Mouse (Mus musculus): ENCODE measurements around the gene Arl4c. TPM values are rescaled to one million over a fixed set of nuclear protein-coding genes. Genes with fewer than 3 reads are reported as not detected.
"Not testable (repeated sequence)": the region's sequence is repeated elsewhere in the genome, so short reads cannot be mapped to it uniquely, and the experiment has no call there.

The Arl4c gene
- polyA plus RNA-seq, 2 experiments = 0.27 to 0.76 TPM

DNA sequence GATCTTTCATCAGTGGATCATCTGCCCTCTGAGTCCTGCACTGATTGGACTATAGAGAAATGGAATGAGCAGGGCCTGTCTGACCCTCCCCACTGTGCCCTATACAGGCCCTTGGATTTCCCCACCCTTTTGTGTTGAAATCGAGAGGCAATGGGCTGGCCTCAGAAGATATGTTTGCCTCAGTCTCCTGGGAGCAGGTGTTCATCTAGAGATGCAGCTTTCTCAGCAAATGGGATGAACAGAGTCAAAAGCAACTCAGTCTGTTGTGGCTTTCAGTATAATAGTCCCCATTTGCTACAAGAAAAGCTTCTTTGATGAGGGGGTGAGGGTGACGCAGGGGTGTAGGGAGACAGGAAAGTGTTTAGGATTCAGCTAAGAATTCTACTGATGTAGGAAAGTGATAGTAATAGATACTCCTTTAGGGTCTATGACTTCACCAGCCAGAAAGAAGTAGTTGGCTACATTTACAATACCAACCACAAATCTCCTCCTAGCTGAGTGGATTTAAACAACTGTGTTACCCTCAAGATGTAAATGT is 60.3 kb downstream of the Arl4c start:
- DNase-seq (ENCODE audit: low read depth in 3 of 3, low spot score in 3 of 3) (no peak), ATAC-seq (ENCODE audit: insufficient read depth) (no peak)
- Histone ChIP-seq H3K27me3 (ENCODE audit: control insufficient read depth, insufficient read depth, low read length) (no peaks in the 10 kb centered on the region), H3K4me2 (ENCODE audit: low read depth) (no peak overlapping the region), H3K27ac (no peak overlapping the region), H3K9ac (replicated peaks) (no peak overlapping the region), H3K9me3 (ENCODE audit: control insufficient read depth, low read length) (no peaks in the 10 kb centered on the region), H3K36me3 (replicated peaks; ENCODE audit: control insufficient read depth, insufficient read depth, low read depth) (no peaks in the 10 kb centered on the region), H3K4me1 (replicated peaks; ENCODE audit: control insufficient read depth in 2 of 2, insufficient read depth in 2 of 2, low read length in 1 of 2) (peaks cover 0 to 11% of the 10 kb centered on the region in 2 experiments; a peak in 2 of 4 replicates), H3K4me3 (ENCODE audit: insufficient read depth in 1 of 2, low read depth in 2 of 2, low read length in 2 of 2) (no peak overlapping the region)
- WGBS (ENCODE audit: insufficient replicate concordance) = 36% methylated on average over 2 of the region's 2 CpGs
- TF ChIP-seq CTCF (IDR thresholded peaks at IDR 0.05; ENCODE audit: low read depth) (no peak), EP300 (IDR thresholded peaks at IDR 0.05; ENCODE audit: low read depth) (no peak)

DNA sequence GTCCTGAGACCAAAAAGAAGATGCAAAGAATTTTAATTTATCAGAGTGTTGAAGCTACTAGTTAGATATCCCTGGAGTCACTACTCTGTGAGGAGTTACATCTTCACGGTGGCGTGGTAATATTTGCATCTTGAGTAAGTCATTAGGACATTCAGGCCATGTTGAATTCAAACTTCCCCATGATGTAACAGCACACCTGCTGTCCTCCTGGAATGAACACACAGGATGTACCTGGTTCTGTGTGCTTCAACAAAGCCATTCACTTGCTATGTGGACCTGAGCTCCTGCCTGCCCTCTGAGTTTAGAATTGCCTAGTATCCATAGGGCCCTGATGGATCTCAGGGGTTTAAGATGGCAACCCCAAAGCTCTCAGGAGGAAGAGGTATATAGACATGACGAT is 60.8 kb downstream of the Arl4c start:
- WGBS (ENCODE audit: insufficient replicate concordance) = 75% methylated on average over 3 of the region's 3 CpGs

DNA sequence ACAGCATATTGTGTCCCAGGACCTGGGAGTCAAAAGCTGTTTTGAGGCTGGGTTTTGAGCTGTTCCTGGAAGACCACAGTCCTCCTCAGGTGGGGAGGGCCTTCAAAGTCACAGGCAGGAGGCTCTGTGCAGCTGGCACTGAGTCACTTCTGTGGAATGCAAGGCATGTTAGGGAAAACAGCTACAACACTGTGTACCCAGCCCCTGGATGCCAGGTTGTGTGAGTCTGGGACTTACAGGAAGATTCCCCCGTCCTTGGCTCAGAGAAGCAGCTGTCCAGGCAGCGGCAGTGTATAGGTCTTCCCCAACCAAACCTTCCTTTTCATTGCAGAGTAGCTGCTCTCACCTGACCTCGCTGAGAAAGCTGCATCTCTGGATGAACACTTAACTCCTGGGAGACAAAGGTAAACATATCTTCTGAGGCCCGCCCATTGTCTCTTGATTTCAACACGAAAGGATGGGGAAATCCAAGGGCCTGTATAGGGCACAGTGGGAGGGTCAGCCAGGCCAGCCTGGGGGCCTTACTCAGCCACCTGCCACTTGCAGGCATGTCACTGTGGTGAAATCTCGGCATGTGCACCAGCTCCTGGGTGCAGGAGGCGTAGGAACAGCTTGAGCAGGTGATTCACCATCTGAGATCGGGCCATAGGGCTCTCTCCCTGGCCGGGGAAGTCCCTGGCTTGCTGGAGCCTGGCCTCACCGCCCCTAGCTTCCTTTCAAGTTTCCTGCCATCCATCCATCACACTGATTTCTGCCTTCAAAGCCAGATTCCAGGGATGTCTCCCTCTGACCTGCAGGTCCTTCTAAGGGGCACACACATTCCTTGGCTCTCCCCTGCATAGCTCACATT is 62.4 kb downstream of the Arl4c start:
- ATAC-seq (ENCODE audit: insufficient read depth) = no peak
- Histone ChIP-seq H3K4me2 (ENCODE audit: low read depth) (no peak overlapping the region), H3K36me3 (replicated peaks; ENCODE audit: control insufficient read depth, insufficient read depth, low read depth) (no peaks in the 10 kb centered on the region), H3K9me3 (ENCODE audit: control insufficient read depth, low read length) (no peaks in the 10 kb centered on the region), H3K27ac (no peak overlapping the region), H3K9ac (replicated peaks) (no peak overlapping the region), H3K27me3 (ENCODE audit: control insufficient read depth, insufficient read depth, low read length) (no peaks in the 10 kb centered on the region), H3K4me3 (ENCODE audit: insufficient read depth in 1 of 2, low read depth in 2 of 2, low read length in 2 of 2) (no peak overlapping the region), H3K4me1 (replicated peaks; ENCODE audit: control insufficient read depth in 2 of 2, insufficient read depth in 2 of 2, low read length in 1 of 2) (peaks cover 0 to 8% of the 10 kb centered on the region in 2 experiments; a peak in 1 of 4 replicates)
- WGBS (ENCODE audit: insufficient replicate concordance) = 27% methylated on average over 10 of the region's 10 CpGs
- DNase-seq (ENCODE audit: low read depth in 3 of 3, low spot score in 3 of 3) = no peak
- TF ChIP-seq CTCF (IDR thresholded peaks at IDR 0.05; ENCODE audit: low read depth) = no peak
- no peak for TF ChIP-seq EP300 (IDR thresholded peaks at IDR 0.05; ENCODE audit: low read depth)

More for the DNA sequence above, 60.8 kb downstream of the Arl4c start:
- H3K4me2 ChIP-seq (ENCODE audit: low read depth) = no peak overlapping the region
- no peaks in the 10 kb centered on the region for H3K36me3 ChIP-seq (replicated peaks; ENCODE audit: control insufficient read depth, insufficient read depth, low read depth)
- no peak for DNase-seq (ENCODE audit: low read depth in 3 of 3, low spot score in 3 of 3)
- TF ChIP-seq EP300 (IDR thresholded peaks at IDR 0.05; ENCODE audit: low read depth) = no peak
- no peak overlapping the region for H3K4me3 ChIP-seq (ENCODE audit: insufficient read depth in 1 of 2, low read depth in 2 of 2, low read length in 2 of 2)
- H3K9me3 ChIP-seq (ENCODE audit: control insufficient read depth, low read length) = no peaks in the 10 kb centered on the region
- H3K4me1 ChIP-seq (replicated peaks; ENCODE audit: control insufficient read depth in 2 of 2, insufficient read depth in 2 of 2, low read length in 1 of 2) = peaks cover 0 to 6% of the 10 kb centered on the region in 2 experiments; a peak in 2 of 4 replicates
- no peak for ATAC-seq (ENCODE audit: insufficient read depth)
- no peak overlapping the region for H3K9ac ChIP-seq (replicated peaks)
- H3K27ac ChIP-seq = no peak overlapping the region
- no peaks in the 10 kb centered on the region for H3K27me3 ChIP-seq (ENCODE audit: control insufficient read depth, insufficient read depth, low read length)

DNA sequence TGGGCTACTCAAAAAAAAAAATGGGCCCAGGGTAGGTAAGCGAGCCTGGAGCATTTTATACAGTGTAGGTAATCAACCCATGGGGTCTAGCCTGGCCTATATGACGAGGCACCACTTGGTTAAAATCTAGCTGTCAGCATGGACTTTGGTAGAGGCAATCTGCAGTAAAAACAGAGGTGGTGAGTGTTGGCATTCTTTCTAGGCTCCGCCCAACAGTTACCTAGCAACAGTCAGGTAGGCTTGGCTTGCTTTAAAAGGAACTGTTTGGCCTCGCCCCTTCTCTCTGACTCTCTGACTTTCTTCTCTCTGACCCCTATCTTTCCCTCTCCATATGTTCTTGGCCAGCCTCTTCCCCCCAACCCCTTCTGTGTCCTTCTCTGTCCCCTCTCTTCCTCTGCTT is 63.4 kb downstream of the Arl4c start:
- TF ChIP-seq CTCF (IDR thresholded peaks at IDR 0.05; ENCODE audit: low read depth) (no peak), EP300 (IDR thresholded peaks at IDR 0.05; ENCODE audit: low read depth) (no peak)
- 52% methylated on average over 4 of the region's 4 CpGs for WGBS (ENCODE audit: insufficient replicate concordance)
- no peak overlapping the region for H3K9ac ChIP-seq (replicated peaks)
- peaks cover 0 to 11% of the 10 kb centered on the region in 2 experiments; a peak in 1 of 4 replicates for H3K4me1 ChIP-seq (replicated peaks; ENCODE audit: control insufficient read depth in 2 of 2, insufficient read depth in 2 of 2, low read length in 1 of 2)
- no peaks in the 10 kb centered on the region for H3K36me3 ChIP-seq (replicated peaks; ENCODE audit: control insufficient read depth, insufficient read depth, low read depth)
- no peak for ATAC-seq (ENCODE audit: insufficient read depth)
- H3K27me3 ChIP-seq (ENCODE audit: control insufficient read depth, insufficient read depth, low read length) = no peaks in the 10 kb centered on the region
- no peak overlapping the region for H3K4me2 ChIP-seq (ENCODE audit: low read depth)
- no peak for DNase-seq (ENCODE audit: low read depth in 3 of 3, low spot score in 3 of 3)
- H3K9me3 ChIP-seq (ENCODE audit: control insufficient read depth, low read length) = no peaks in the 10 kb centered on the region
- no peak overlapping the region for H3K27ac ChIP-seq
- H3K4me3 ChIP-seq (ENCODE audit: insufficient read depth in 1 of 2, low read depth in 2 of 2, low read length in 2 of 2) = no peak overlapping the region

DNA sequence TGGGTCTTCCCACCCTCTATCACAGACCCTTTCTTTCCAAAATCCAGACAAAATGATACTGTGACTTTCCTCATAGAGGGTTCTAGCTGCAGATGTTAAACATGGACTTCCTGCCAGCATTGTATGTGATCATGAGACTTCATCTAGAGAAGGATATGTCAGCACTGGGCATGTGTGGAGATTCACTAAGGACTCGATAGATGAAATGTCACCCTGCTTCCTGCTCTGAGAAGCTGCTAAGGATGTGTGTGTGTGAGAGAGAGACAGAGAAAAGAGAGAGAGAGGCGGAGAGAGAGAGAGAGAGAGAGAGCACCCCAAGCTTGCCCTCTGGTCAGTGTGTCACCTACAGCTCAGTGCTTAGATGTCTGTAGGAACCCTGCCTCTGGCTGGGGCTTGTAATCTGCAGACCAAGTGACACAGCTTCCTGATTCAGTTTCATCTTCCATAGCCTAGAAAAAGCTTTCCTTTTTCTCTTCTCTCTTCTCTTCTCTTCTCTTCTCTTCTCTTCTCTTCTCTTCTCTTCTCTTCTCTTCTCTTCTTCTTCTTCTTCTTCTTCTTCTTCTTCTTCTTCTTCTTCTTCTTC is 65.4 kb downstream of the Arl4c start:
- H3K27me3 ChIP-seq (ENCODE audit: control insufficient read depth, insufficient read depth, low read length); H3K9ac ChIP-seq (replicated peaks); H3K36me3 ChIP-seq (replicated peaks; ENCODE audit: control insufficient read depth, insufficient read depth, low read depth); DNase-seq (ENCODE audit: low read depth in 3 of 3, low spot score in 3 of 3); H3K4me3 ChIP-seq (ENCODE audit: insufficient read depth in 1 of 2, low read depth in 2 of 2, low read length in 2 of 2); H3K4me2 ChIP-seq (ENCODE audit: low read depth); ATAC-seq (ENCODE audit: insufficient read depth); H3K4me1 ChIP-seq (replicated peaks; ENCODE audit: control insufficient read depth in 2 of 2, insufficient read depth in 2 of 2, low read length in 1 of 2); H3K27ac ChIP-seq; H3K9me3 ChIP-seq (ENCODE audit: control insufficient read depth, low read length): not testable (repeated sequence)
- 21% methylated on average over 2 of the region's 2 CpGs for WGBS (ENCODE audit: insufficient replicate concordance)

Data from liver, embryonic 14.5 days (tissue).